Mouse (Mus musculus) embryonic fibroblast, embryonic 13.5 days (primary cell): ENCODE data around the gene Taf3.

Experiments
- CTCF ChIP-seq: IDR thresholded peaks from 2 replicates; pipeline ENCODE4 v1.5.1; 2011; ENCODE audit warnings: mild to moderate bottlenecking, control low read depth, low read length, moderate library complexity, borderline replicate concordance; ENCODE audit not compliant: insufficient read depth
- POLR2A ChIP-seq: IDR thresholded peaks from 2 replicates; pipeline ENCODE4 v1.6.1; 2011; ENCODE audit warnings: low read depth, mild to moderate bottlenecking, control low read depth, low read length, moderate library complexity

GRCm38 (mm10) chr2:10010263-10010909 lies 38.0 kb downstream of the Taf3 start:
- TF ChIP-seq POLR2A, result no peak
- no peak for TF ChIP-seq CTCF
